Mouse (Mus musculus): ENCODE data around the gene Dyrk3. TPM values are rescaled to one million over a fixed set of nuclear protein-coding genes. Genes with fewer than 3 reads are reported as not detected.

Gene Dyrk3
- total RNA-seq, 2 experiments from 2014 or later, result not detected

DNA sequence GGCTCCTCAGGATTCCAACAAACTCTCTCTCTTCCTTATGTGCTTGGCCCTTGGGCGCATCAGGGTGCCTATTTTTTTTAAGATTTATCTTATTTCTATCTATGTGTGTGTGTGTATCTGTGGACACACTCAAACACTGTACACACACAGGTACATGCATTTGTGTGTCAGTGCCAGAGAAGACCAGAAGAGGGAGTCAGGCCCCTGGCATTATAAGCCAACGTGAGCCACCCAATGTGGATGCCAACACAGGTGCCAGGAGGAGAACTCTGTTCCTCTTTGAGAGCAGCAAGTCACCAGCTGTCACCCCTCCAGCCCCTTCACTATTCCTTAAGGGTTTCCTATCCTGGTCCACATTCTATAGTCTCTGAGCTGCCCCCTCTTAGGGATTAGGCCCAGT, 19.1 kb downstream of the Dyrk3 start:
- intact Hi-C loops (cut with DNase I), result loop anchor here (1.0 to 10.0 kb wide), 4 partner anchors 20 to 143 kb away; partner anchors contain the start of gene Rassf5
- DNase-seq, result no peak
- Histone ChIP-seq H3K4me3 (no peak overlapping the region), H3K27ac (no peak overlapping the region)
- TF ChIP-seq CTCF (IDR thresholded peaks at IDR 0.05), result peak; percentile 37

DNA sequence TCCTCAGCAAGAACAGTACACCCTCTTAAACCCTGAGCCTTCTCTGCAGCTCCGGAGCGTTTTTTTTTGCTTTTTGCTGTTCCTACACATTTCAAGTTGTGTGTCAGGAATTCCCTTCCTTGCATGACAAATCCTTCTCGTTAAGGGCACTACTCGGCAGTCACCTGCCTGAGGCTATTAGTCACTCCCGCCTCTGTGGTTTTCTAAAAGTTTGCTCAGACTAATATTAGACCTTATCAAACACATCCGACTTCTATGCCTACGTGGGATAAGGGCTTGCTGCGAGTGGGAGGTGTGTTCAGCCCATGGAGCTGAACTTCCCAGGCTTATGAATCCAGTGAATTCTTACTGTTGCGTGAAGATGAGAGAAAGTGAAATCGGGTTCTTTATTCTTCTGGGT, 19.6 kb downstream of the Dyrk3 start:
- H3K27ac ChIP-seq, result no peak overlapping the region
- intact Hi-C loops (cut with DNase I), result loop anchor here (5.0 to 10.0 kb wide), 3 partner anchors 129 to 144 kb away; partner anchors contain the start of gene Rassf5

GRCm38 (mm10) chr1:131116430-131117011, 21.6 kb downstream of the Dyrk3 start:
- intact Hi-C loops (cut with DNase I), result loop anchor here (2.0 to 10.0 kb wide), 4 partner anchors 38 to 146 kb away; partner anchors contain the start of gene Rassf5
- no peak for DNase-seq
- TF ChIP-seq CTCF (IDR thresholded peaks at IDR 0.05), result no peak
- Histone ChIP-seq H3K4me3 (no peak overlapping the region), H3K27ac (no peak overlapping the region)

More for the DNA sequence above, 19.6 kb downstream of the Dyrk3 start:
- TF ChIP-seq CTCF (IDR thresholded peaks at IDR 0.05), result no peak
- no peak overlapping the region for H3K4me3 ChIP-seq
- DNase-seq, result no peak

DNA sequence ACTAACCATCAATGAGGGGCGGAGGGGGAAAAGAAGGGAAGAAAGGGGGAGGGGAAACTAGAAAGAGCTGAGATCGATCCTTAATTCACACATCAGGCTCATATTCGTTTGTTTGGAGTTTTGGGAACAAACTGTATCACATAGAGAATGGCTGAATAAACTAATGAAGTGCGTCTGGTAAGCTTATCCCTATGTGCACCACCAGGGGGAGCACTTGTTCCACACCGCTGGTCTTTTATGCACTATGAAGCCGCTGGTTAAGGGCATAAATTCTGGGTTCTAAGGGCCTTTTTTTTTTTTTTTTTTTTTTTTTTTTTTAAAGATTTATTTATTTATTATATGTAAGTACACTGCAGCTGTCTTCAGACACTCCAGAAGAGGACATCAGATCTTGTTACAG, 22.2 kb downstream of the Dyrk3 start:
- TF ChIP-seq CTCF (IDR thresholded peaks at IDR 0.05), result peak; percentile 77
- intact Hi-C loops (cut with DNase I), result loop anchor here (2.0 to 10.0 kb wide), 4 partner anchors 39 to 146 kb away; partner anchors contain the start of gene Rassf5
- Histone ChIP-seq H3K4me3 (no peak overlapping the region), H3K27ac (no peak overlapping the region)
- peak; percentile 65 for DNase-seq

DNA sequence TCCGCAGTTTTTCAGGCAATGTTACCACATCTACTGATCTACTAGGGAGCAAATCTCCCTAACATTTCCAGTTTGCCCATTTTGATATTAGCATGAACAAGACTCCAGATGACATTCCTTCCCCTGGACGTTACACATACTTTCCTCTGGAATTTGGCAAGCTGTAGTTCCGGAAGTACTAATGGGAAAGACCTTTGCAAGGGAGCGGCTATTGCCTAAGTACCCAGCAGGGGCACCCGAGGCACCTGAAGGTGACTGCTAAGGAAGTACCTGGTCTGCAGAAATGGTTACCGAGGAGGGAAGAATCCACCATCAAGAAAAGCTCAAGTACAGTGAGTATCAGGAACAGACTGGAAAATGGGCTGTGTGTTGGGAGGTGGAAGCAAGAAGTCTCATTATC, 25.6 kb downstream of the Dyrk3 start:
- intact Hi-C loops (cut with DNase I), result loop anchor here (10.0 kb wide), 1 partner anchor 128 kb away; no protein-coding TSS in a partner anchor
- no peak overlapping the region for H3K4me3 ChIP-seq
- no peak for DNase-seq
- H3K27ac ChIP-seq, result no peak overlapping the region
- TF ChIP-seq CTCF (IDR thresholded peaks at IDR 0.05), result peak; percentile 47

DNA sequence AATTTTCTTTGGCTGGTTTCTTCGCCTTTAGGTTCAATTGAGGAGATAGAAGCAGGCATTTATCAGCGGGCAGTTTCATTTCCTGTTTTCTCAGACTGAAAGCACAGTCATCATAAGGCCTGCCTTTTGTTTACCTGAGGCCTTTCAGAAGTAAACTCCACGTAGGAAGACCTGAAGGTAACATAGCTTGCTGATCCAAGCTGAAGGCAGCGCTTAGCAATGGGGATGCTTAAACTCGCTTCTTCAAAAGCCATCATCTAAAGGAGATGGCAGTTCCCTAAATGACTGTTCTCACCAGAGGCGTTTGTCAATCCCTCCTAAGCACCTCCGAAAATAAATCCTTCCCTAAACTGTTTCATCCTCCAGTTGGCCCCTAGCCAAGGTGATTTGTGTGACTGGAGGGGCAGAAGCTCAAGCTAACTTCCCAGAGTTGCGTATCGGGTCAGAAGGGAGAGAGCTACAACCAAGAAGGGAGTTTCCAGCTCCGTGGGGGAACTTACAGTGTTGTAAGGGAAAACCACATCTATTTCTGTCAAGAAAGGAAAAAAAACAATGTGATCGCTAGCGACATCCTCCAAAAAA, 27.5 kb downstream of the Dyrk3 start:
- H3K4me3 ChIP-seq, result no peak overlapping the region
- TF ChIP-seq CTCF (IDR thresholded peaks at IDR 0.05), result no peak
- intact Hi-C loops (cut with DNase I), result loop anchor here (10.0 kb wide), 1 partner anchor 126 kb away; no protein-coding TSS in a partner anchor
- no peak overlapping the region for H3K27ac ChIP-seq
- no peak for DNase-seq

DNA sequence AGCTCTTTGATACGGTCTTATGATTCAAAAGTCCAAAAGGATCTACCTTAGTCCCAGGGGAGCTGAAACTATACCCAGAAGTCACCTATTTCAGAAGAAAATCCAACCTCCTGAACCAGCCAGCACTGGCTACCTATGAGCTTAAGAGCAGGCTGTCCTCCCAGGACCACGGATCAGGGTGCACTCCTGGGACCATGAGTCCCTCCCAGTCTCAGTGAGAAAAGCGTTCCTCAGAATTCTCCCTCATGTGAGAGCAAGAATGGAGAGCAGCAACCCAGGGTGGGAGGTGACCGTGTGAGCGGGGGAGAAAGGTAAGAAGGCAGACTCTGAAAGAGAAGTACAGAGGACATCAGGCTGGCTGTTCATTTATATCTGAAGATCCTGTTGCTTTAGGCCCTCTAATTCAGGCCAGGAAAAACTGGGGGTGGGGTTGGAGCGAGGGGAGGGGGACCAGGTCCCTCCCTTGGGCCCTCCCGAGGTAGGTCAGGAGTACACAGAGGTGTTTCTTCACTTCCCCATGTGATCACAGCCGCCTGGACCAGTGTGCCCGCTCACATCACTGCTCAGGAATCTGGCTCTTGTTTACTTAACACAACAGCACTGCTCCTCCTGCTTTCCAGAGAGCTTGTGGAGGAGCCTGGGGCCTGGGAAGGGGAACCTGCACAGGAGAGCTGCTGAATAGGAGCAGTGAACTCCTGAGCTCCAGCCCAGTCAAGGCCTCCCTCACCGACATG, 30.4 kb downstream of the Dyrk3 start:
- no peak for TF ChIP-seq CTCF (IDR thresholded peaks at IDR 0.05)
- DNase-seq, result no peak
- Histone ChIP-seq H3K27ac (no peak overlapping the region), H3K4me3 (no peak overlapping the region)
- intact Hi-C loops (cut with DNase I), result no loop called here

- intact Hi-C loops (cut with DNase I), result no loop called here
- H3K27ac ChIP-seq, result no peak overlapping the region
Measured at GRCm38 (mm10) chr1:131103776-131104424, 34.2 kb downstream of the Dyrk3 start.

DNA sequence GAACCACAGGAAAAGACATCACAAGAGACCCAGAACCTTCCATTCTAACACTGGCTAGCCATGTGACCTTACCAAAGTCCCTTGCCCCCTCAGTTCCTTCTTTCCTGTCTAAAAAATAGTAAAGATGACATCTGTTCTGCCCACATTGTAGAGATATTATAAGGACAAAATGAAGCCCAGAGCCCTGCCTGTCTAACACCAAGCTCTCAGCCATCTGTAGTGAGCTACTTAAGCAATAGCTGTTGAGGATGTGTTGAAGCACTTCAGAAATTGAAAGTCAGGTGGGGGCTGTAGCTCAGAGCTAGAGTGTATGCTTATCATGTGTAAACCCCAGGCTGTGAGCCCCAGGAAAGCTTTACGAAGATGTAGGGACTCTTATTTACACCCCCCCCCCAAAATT, 37.3 kb downstream of the Dyrk3 start:
- no peak overlapping the region for H3K27ac ChIP-seq
- H3K4me3 ChIP-seq, result no peak overlapping the region
- intact Hi-C loops (cut with DNase I), result no loop called here
- no peak for DNase-seq
- no peak for TF ChIP-seq CTCF (IDR thresholded peaks at IDR 0.05)

More at GRCm38 (mm10) chr1:131103776-131104424, 34.2 kb downstream of the Dyrk3 start:
- no peak for DNase-seq
- H3K4me3 ChIP-seq, result no peak overlapping the region
- TF ChIP-seq CTCF (IDR thresholded peaks at IDR 0.05), result no peak

GRCm38 (mm10) chr1:131097700-131098094, 40.4 kb downstream of the Dyrk3 start, which contains the start of gene Mapkapk2:
Gene Mapkapk2 (minus strand): TSS chr1:131097826.
- Histone ChIP-seq H3K27ac (peak within 1 kb of the TSS; percentile 93), H3K4me3 (peak within 1 kb of the TSS; percentile 99)
- intact Hi-C loops (cut with DNase I), result loop anchor here (5.0 kb wide), 1 partner anchor 35 kb away; no protein-coding TSS in a partner anchor
- peak; percentile 96 for DNase-seq
- TF ChIP-seq CTCF (IDR thresholded peaks at IDR 0.05), result no peak

DNA sequence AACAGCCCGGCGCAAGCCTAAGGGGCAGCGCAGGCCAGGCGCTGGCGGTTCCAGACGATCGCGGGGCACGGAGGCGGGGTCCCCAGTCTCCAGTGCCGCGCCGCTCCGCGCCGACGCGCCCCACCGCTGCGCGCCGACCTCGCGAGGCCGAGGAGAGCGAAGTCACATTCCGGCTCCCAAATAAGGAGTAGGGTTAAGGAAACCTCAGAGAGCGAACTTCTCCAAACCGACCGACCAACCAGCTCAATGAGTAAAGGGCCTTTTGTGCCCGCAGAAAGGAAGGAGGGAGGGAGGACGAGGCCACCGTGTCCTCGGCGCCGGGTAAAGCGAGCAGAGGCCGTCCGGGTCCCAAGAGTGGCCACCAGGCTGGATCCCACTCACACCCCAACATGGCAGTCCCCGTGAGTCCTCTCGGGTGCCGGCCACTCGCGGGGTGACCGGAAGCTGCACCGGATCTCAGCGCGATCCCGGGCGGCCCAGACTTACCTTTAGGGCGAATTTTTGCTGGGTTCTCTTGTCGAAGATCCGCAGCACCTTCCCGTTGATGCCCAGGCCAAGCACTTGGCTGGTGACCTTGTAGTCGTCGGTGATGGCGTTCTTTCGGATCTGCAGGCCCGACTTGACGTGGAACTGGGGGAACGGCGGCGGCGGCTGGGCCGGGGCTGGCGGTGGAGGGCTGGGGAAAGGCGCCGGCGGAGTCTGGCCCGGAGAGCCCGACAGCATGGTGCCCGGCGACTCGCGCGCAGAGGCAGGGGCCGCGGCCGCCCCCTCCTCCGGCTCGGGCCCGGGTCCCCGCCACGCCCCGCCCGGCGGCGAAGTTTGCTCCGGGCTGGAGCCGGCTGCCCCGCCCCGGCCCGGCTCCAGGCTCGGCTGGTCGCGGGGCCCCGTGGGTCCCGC, 41.1 kb downstream of the Dyrk3 start:
- peak; percentile 86 for DNase-seq
- intact Hi-C loops (cut with DNase I), result loop anchor here (5.0 kb wide), 1 partner anchor 35 kb away; no protein-coding TSS in a partner anchor
- Histone ChIP-seq H3K27ac (peak overlapping the region; percentile 93), H3K4me3 (peak overlapping the region; percentile 99)
- no peak for TF ChIP-seq CTCF (IDR thresholded peaks at IDR 0.05)
